Mouse (Mus musculus) ES-E14 (cell line): ENCODE data around the gene Gm826.

Source experiments
- CHD2 ChIP-seq: IDR thresholded peaks from 2 replicates; pipeline ENCODE4 v1.6.1; 2014; ENCODE audit warnings: mild to moderate bottlenecking, low read depth, low read length, inconsistent platforms
- HCFC1 ChIP-seq: IDR thresholded peaks from 2 replicates; pipeline ENCODE4 v1.6.1; 2012; ENCODE audit warnings: low read length, inconsistent platforms, borderline replicate concordance; ENCODE audit not compliant: insufficient read depth
- MAFK ChIP-seq: IDR thresholded peaks from 2 replicates; pipeline ENCODE4 v1.6.1; 2014; ENCODE audit warnings: mild to moderate bottlenecking, low read depth, low read length, inconsistent platforms; ENCODE audit not compliant: insufficient read depth
- ZC3H11A ChIP-seq: IDR thresholded peaks from 2 replicates; pipeline ENCODE4 v1.6.1; 2012; ENCODE audit warnings: low read depth, mild to moderate bottlenecking, inconsistent platforms, low read length, borderline replicate concordance
- ZNF384 ChIP-seq: IDR thresholded peaks from 2 replicates; pipeline ENCODE4 v1.6.1; 2012; ENCODE audit warnings: low read depth, low read length, inconsistent platforms

- no peak for TF ChIP-seq ZNF384
- TF ChIP-seq ZC3H11A = no peak
- TF ChIP-seq HCFC1 = no peak
- no peak for TF ChIP-seq CHD2
- no peak for TF ChIP-seq MAFK
Measured at GRCm38 (mm10) chr2:160261538-160261937, 72.4 kb downstream of the Gm826 start.
